Mouse (Mus musculus): Measurements from ENCODE around the gene Aknad1. TPM values are rescaled to one million over a fixed set of nuclear protein-coding genes. Genes with fewer than 3 reads are reported as not detected.

The Aknad1 gene
- polyA plus RNA-seq, 1 experiment: not detected

DNA sequence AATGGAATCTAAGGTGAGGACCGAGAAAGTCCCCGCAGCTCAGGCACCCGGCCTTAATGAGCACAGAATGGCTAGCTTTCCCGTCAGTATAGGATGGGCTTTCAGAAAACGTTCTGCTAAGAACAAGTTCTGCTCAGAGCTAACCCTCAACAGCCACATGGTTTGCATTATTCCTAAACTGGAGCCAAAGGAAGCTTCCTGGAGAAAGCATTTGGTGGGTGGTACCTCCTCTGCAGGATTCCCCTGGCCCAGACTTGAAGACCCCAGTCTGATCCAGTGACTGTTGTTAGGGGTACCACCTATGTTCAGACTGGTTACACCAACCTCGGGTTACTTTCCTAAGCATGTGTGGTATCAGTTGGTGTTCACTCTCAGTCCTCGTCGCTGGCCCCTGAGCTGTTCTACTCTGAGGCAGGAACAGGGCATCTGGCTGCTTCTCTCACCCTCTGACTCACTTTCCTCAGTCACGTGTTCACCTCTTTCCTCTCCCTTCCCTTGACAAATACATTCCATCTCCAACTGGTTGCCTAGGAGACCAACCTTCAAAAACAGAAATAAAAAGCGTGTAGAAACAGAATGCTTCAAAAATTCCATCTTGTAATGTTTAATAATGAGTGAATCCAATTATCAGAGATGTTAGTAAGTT, 41.9 kb downstream of the Aknad1 start:
- H3K27me3 ChIP-seq (ENCODE audit: control insufficient read depth, insufficient read depth, low read length): no peaks in the 10 kb centered on the region

DNA sequence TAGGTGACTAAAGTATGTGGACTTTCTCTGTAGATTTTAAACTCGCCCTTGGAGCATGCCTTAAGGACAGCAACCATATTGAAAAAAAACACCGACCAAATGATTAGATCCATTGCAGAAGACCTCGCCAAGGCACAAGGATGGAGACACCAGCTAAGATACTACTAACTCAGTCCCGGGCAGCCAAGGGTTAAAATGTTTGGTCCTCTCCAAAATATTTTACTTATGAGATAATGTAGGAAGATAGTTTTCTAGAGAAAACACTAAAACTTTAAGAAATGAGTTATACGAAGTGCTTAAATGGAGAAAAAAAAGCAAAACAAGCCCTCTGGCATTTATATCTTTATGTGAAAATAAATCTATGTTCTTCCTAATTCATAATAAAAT, 42.4 kb downstream of the Aknad1 start:
- no peak for TF ChIP-seq CTCF (IDR thresholded peaks at IDR 0.05; ENCODE audit: borderline replicate concordance, insufficient read depth, low read depth, low read length)
- TF ChIP-seq POLR2A (IDR thresholded peaks at IDR 0.05; ENCODE audit: borderline replicate concordance, insufficient read depth, low read length): no peak
- no peak overlapping the region for H3K4me3 ChIP-seq (replicated peaks; ENCODE audit: insufficient read depth, low read depth, low read length)
- DNase-seq: no peak
- H3K27ac ChIP-seq (ENCODE audit: insufficient read depth, low read length): no peak overlapping the region
- no peaks in the 10 kb centered on the region for H3K27me3 ChIP-seq (ENCODE audit: control insufficient read depth, insufficient read depth, low read length)
- H3K4me1 ChIP-seq (ENCODE audit: control insufficient read depth, insufficient read depth, low read length): no peaks in the 10 kb centered on the region
- WGBS: 69% methylated on average over 5 of the region's 5 CpGs

More for the DNA sequence above, 41.9 kb downstream of the Aknad1 start:
- TF ChIP-seq POLR2A (IDR thresholded peaks at IDR 0.05; ENCODE audit: borderline replicate concordance, insufficient read depth, low read length) (no peak), CTCF (IDR thresholded peaks at IDR 0.05; ENCODE audit: borderline replicate concordance, insufficient read depth, low read depth, low read length) (no peak)
- no peak for DNase-seq
- Histone ChIP-seq H3K4me1 (ENCODE audit: control insufficient read depth, insufficient read depth, low read length) (no peaks in the 10 kb centered on the region), H3K4me3 (replicated peaks; ENCODE audit: insufficient read depth, low read depth, low read length) (no peak overlapping the region), H3K27ac (ENCODE audit: insufficient read depth, low read length) (no peak overlapping the region)
- WGBS: 49% methylated on average over 10 of the region's 10 CpGs

DNA sequence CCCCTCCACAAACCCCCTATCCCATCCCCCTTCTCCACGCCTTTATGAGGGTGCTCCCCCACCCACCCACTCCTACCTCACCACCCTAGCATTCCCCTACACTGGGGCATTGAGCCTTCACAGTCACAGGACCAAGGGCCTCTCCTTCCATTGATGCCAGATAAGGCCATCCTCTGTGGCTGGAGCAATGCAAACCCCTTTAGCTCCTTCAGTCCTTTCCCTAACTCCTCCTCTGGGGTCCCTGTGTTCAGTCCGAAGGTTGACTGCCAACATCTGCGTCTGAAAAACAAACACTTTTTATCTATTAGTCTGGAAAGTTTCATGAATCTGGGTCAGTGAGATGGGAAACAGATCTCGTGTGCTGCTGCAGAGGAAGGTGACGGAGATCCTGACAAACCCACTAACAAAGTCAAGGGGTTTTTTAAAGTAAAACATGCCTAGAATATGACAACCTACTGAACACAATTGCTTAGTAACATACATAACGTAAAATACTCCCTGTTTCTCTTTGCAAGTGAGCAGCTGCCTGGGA, 43.0 kb downstream of the Aknad1 start:
- Histone ChIP-seq H3K27ac (ENCODE audit: insufficient read depth, low read length) (no peak overlapping the region), H3K4me1 (ENCODE audit: control insufficient read depth, insufficient read depth, low read length) (no peaks in the 10 kb centered on the region), H3K27me3 (ENCODE audit: control insufficient read depth, insufficient read depth, low read length) (no peaks in the 10 kb centered on the region), H3K4me3 (replicated peaks; ENCODE audit: insufficient read depth, low read depth, low read length) (no peak overlapping the region)
- DNase-seq: no peak
- WGBS: 72% methylated on average over 6 of the region's 6 CpGs
- TF ChIP-seq POLR2A (IDR thresholded peaks at IDR 0.05; ENCODE audit: borderline replicate concordance, insufficient read depth, low read length): no peak
- no peak for TF ChIP-seq CTCF (IDR thresholded peaks at IDR 0.05; ENCODE audit: borderline replicate concordance, insufficient read depth, low read depth, low read length)

DNA sequence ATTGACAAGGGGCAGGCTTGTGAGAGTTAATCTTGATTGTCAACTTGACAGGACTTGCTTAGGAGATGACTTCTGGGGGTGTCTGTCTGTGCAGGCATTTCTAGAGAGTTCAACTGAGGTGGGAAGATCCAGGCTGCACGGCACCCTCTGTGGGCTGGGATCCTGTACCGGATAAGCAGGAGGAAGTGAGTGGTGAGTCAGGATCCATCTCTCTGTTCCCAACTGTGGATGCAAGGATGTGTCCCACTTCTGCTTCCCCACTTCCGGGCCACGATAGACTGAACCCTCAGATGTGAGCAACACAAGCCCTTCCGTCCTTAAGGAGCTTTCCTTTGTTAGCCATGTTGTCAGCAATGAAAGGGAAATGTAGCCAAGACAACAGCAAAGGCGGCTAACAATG, 47.1 kb downstream of the Aknad1 start:
- 74% methylated on average over 6 of the region's 6 CpGs for WGBS
- DNase-seq: no peak
- TF ChIP-seq CTCF (IDR thresholded peaks at IDR 0.05; ENCODE audit: borderline replicate concordance, insufficient read depth, low read depth, low read length) (no peak), POLR2A (IDR thresholded peaks at IDR 0.05; ENCODE audit: borderline replicate concordance, insufficient read depth, low read length) (no peak)
- Histone ChIP-seq H3K27ac (ENCODE audit: insufficient read depth, low read length) (no peak overlapping the region), H3K27me3 (ENCODE audit: control insufficient read depth, insufficient read depth, low read length) (no peaks in the 10 kb centered on the region), H3K4me1 (ENCODE audit: control insufficient read depth, insufficient read depth, low read length) (no peaks in the 10 kb centered on the region), H3K4me3 (replicated peaks; ENCODE audit: insufficient read depth, low read depth, low read length) (no peak overlapping the region)

DNA sequence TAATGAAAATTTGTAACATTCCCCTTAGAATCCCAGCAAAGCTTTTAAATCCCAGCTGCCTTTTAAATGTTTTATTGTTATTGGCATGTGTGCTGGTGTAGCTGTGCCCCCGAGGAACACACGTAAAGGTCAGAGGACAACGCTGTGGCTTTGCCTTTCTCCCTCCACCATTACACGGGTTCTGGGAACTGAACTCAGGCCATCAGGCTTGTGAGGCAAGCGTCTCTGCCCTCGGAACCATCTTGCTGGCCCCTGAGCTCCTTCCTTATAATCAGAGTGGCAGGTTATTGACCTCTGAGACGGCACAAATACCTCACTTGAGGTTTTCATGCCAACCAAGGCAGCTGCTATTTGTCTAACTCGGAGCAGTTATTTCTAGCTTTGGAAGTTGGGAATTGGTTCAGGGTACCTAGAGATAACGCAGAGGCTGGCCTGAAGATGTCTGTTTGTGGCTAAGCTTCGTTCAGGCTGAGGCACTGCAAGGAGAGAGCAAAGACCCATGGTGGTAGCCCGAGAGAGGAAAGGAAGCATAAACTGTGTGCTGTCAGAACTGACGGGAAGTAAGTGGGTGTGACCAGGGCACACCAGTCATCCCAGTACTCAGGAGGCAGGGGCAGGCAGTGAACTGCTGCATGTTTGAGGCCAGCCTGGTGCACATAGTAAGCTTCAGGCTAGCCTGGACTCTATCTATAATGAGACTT, 48.4 kb downstream of the Aknad1 start:
- 67% methylated on average over 12 of the region's 12 CpGs for WGBS
- no peak for TF ChIP-seq POLR2A (IDR thresholded peaks at IDR 0.05; ENCODE audit: borderline replicate concordance, insufficient read depth, low read length)
- TF ChIP-seq CTCF (IDR thresholded peaks at IDR 0.05; ENCODE audit: borderline replicate concordance, insufficient read depth, low read depth, low read length): no peak
- no peak for DNase-seq
- Histone ChIP-seq H3K27me3 (ENCODE audit: control insufficient read depth, insufficient read depth, low read length) (no peaks in the 10 kb centered on the region), H3K4me3 (replicated peaks; ENCODE audit: insufficient read depth, low read depth, low read length) (no peak overlapping the region), H3K27ac (ENCODE audit: insufficient read depth, low read length) (no peak overlapping the region), H3K4me1 (ENCODE audit: control insufficient read depth, insufficient read depth, low read length) (no peaks in the 10 kb centered on the region)

DNA sequence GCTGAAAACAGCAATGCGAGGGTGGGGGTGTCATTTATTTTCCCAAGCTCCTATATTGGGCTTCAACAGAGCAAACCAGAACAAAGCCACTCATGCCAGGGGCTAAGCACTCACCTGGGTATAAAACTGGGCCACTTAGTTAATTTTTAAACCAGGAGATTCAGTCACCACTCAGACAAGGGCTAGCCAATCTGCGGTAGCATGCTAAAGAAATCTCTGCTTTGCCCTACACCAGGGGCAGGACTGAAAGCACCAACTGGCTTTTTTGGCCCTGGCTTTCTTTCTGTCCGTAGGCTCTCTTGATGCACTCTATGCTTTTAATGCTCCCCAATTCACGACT, 49.0 kb downstream of the Aknad1 start:
- no peak for DNase-seq
- H3K27ac ChIP-seq (ENCODE audit: insufficient read depth, low read length): no peak overlapping the region
- no peak overlapping the region for H3K4me3 ChIP-seq (replicated peaks; ENCODE audit: insufficient read depth, low read depth, low read length)
- 77% methylated on average over 4 of the region's 4 CpGs for WGBS
- H3K27me3 ChIP-seq (ENCODE audit: control insufficient read depth, insufficient read depth, low read length): no peaks in the 10 kb centered on the region
- TF ChIP-seq CTCF (IDR thresholded peaks at IDR 0.05; ENCODE audit: borderline replicate concordance, insufficient read depth, low read depth, low read length) (no peak), POLR2A (IDR thresholded peaks at IDR 0.05; ENCODE audit: borderline replicate concordance, insufficient read depth, low read length) (no peak)
- no peaks in the 10 kb centered on the region for H3K4me1 ChIP-seq (ENCODE audit: control insufficient read depth, insufficient read depth, low read length)

DNA sequence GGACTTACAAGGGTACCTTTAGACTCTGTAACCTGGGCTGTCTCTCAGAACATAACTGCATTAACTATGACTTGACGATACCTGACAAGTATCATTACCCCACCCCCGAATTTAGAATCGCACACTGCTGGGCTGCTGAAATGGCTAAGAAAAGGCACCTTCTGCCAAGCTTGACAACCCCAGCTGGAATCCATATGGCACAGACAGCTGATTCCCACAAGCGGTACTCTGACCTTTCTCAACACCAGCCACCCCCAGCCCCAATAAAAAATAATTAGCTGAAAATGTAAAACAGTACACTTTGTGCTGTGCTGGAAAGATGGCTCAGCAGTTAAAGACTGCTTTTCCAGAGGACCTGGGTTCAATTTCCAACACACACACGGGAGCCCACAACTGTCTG, 49.8 kb downstream of the Aknad1 start:
- Histone ChIP-seq H3K27ac (ENCODE audit: insufficient read depth, low read length) (no peak overlapping the region), H3K4me1 (ENCODE audit: control insufficient read depth, insufficient read depth, low read length) (no peaks in the 10 kb centered on the region), H3K4me3 (replicated peaks; ENCODE audit: insufficient read depth, low read depth, low read length) (no peak overlapping the region), H3K27me3 (ENCODE audit: control insufficient read depth, insufficient read depth, low read length) (no peaks in the 10 kb centered on the region)
- TF ChIP-seq POLR2A (IDR thresholded peaks at IDR 0.05; ENCODE audit: borderline replicate concordance, insufficient read depth, low read length): no peak
- TF ChIP-seq CTCF (IDR thresholded peaks at IDR 0.05; ENCODE audit: borderline replicate concordance, insufficient read depth, low read depth, low read length): no peak
- no peak for DNase-seq
- 37% methylated on average over 5 of the region's 5 CpGs for WGBS

DNA sequence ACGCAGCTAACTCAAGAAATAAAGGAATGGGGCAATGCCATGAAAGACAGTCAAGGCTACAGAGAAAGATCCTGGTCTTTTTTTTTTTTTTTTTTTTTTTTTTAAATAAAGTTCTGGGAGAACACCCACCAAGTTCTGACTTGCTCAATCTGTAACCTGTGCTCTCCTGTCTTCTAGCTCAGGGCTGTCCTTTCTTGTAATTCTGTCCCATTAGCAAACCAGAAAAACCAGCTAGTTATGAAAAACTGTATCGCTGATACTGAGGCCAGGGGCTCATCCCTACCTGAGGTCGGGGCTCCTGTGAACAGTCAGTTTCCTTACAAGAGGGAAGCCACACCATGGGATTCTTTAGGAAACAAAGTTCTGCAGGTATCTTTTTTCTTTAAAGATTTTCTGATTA, 51.0 kb downstream of the Aknad1 start:
- Histone ChIP-seq H3K4me1 (ENCODE audit: control insufficient read depth, insufficient read depth, low read length) (no peaks in the 10 kb centered on the region), H3K4me3 (replicated peaks; ENCODE audit: insufficient read depth, low read depth, low read length) (no peak overlapping the region), H3K27me3 (ENCODE audit: control insufficient read depth, insufficient read depth, low read length) (no peaks in the 10 kb centered on the region), H3K27ac (ENCODE audit: insufficient read depth, low read length) (no peak overlapping the region)
- WGBS: 87% methylated on average over 3 of the region's 3 CpGs
- no peak for DNase-seq
- TF ChIP-seq CTCF (IDR thresholded peaks at IDR 0.05; ENCODE audit: borderline replicate concordance, insufficient read depth, low read depth, low read length) (no peak), POLR2A (IDR thresholded peaks at IDR 0.05; ENCODE audit: borderline replicate concordance, insufficient read depth, low read length) (no peak)
